Mouse (Mus musculus) CD4-positive naive resting alpha-beta T cell, adult 76 days (primary cell): ENCODE measurements around the gene Rps6ka1. TPM values are rescaled to one million over a fixed set of nuclear protein-coding genes. Genes with fewer than 3 reads are reported as not detected.

Source experiments
- total RNA-seq: library from RNA; stranded (reverse); gene quantifications from one replicate; pipeline ENCODE4 v1.2.4, GENCODE M21; 2023

Rps6ka1 gene
- 101 TPM for total RNA-seq

GRCm38 (mm10) chr4:133887672-133888453 lies at the start of gene Rps6ka1:
TSS of gene Rps6ka1 (minus strand) at chr4:133887797.

Other genes starting within 250 kb of the Rps6ka1 start
- 240 TPM for gene Zdhhc18, start 237.6 kb downstream of the Rps6ka1 start, total RNA-seq
- gene Pigv, start 215.2 kb downstream of the Rps6ka1 start, total RNA-seq = 13.4 TPM
- 304 TPM for gene Arid1a, start 131.0 kb downstream of the Rps6ka1 start, total RNA-seq
- 249 TPM for gene Hmgn2, start 80.9 kb upstream of the Rps6ka1 start, total RNA-seq
- 26.4 TPM for gene Dhdds, start 113.1 kb upstream of the Rps6ka1 start, total RNA-seq
- gene Lin28a, start 131.0 kb upstream of the Rps6ka1 start, total RNA-seq = not detected
- gene Zfp683, start 166.0 kb upstream of the Rps6ka1 start, total RNA-seq = 1.2 TPM
- 16.4 TPM for gene Crybg2, start 173.0 kb upstream of the Rps6ka1 start, total RNA-seq
- gene Cd52, start 207.3 kb upstream of the Rps6ka1 start, total RNA-seq = 832 TPM
- 60.9 TPM for gene Ubxn11, start 214.8 kb upstream of the Rps6ka1 start, total RNA-seq
- gene Sh3bgrl3, start 241.0 kb upstream of the Rps6ka1 start, total RNA-seq = 417 TPM